Mouse (Mus musculus): ENCODE measurements at regions not wholly inside any gene's neighbourhood (a gene's known extent, or its start where the extent isn't known, plus 50 kb on each side); places are given as distances from the start of the nearest gene placed in this dataset.

GRCm38 (mm10) chr13:72727126-72727525 lies 98.5 kb downstream of the Irx2 start:
- TF ChIP-seq GATA1 (IDR thresholded peaks at IDR 0.05; ENCODE audit: borderline replicate concordance, low read length) (no peak), CTCF (IDR thresholded peaks at IDR 0.05; ENCODE audit: low read depth, low read length) (no peak)

Measured in G1E (cell line).